Mouse (Mus musculus) MEL (cell line): Measurements from ENCODE around the gene Pde7b.

Experiments used
- CTCF ChIP-seq, 3 experiments: IDR thresholded peaks in 2 of 3; conservative IDR thresholded peaks in 1 of 3; 2 replicates each; pipeline ENCODE4 v1.5.1; 2011 to 2012; ENCODE audit warnings: low read length in 3 of 3, low read depth in 2 of 3, mild to moderate bottlenecking in 2 of 3, improper control_type of control experiment in 1 of 3, inconsistent platforms in 1 of 3, mixed read lengths in 1 of 3, moderate library complexity in 1 of 3; ENCODE audit not compliant: control insufficient read depth in 1 of 3, insufficient read depth in 1 of 3, poor library complexity in 1 of 3, severe bottlenecking in 1 of 3
- E2F4 ChIP-seq: IDR thresholded peaks from 2 replicates; pipeline ENCODE4 v1.6.1; 2011; ENCODE audit warnings: low read depth, low read length, improper control_type of control experiment, borderline replicate concordance
- EP300 ChIP-seq, 2 experiments: IDR thresholded peaks; 2 replicates each; pipeline ENCODE4 v1.6.1; 2011; ENCODE audit warnings: improper control_type of control experiment in 2 of 2, low read length in 2 of 2, low read depth in 1 of 2, mild to moderate bottlenecking in 1 of 2
- JUND ChIP-seq: IDR thresholded peaks from 2 replicates; pipeline ENCODE4 v1.6.1; 2011; ENCODE audit warnings: low read depth, mild to moderate bottlenecking, improper control_type of control experiment, low read length
- MAFK ChIP-seq: IDR thresholded peaks from 2 replicates; pipeline ENCODE4 v1.6.1; 2011; ENCODE audit warnings: low read depth, mild to moderate bottlenecking, low read length, improper control_type of control experiment, borderline replicate concordance
- MAX ChIP-seq: IDR thresholded peaks from 2 replicates; pipeline ENCODE4 v1.6.1; 2011; ENCODE audit warnings: low read length, improper control_type of control experiment
- MEF2A ChIP-seq: IDR thresholded peaks from 2 replicates; pipeline ENCODE4 v1.6.1; 2014; ENCODE audit warnings: low read depth, mild to moderate bottlenecking, inconsistent platforms, low read length, improper control_type of control experiment; ENCODE audit not compliant: poor library complexity, insufficient replicate concordance, severe bottlenecking; ENCODE audit errors: extremely low read depth
- POLR2A ChIP-seq, 2 experiments: IDR thresholded peaks; 2 replicates each; pipeline ENCODE4 v1.6.1; 2011 to 2012; ENCODE audit warnings: low read length in 2 of 2, mild to moderate bottlenecking in 2 of 2, control low read depth in 1 of 2, improper control_type of control experiment in 1 of 2, low read depth in 1 of 2, moderate library complexity in 1 of 2; ENCODE audit not compliant: control insufficient read depth in 1 of 2, insufficient read depth in 1 of 2, poor library complexity in 1 of 2
- POLR2AphosphoS2 ChIP-seq: IDR thresholded peaks from 2 replicates; pipeline ENCODE4 v1.6.1; 2011; ENCODE audit warnings: low read length, improper control_type of control experiment
- RCOR1 ChIP-seq: IDR thresholded peaks from 2 replicates; pipeline ENCODE4 v1.6.1; 2012; ENCODE audit warnings: low read depth, mild to moderate bottlenecking, inconsistent platforms, low read length, improper control_type of control experiment
- SIN3A ChIP-seq: IDR thresholded peaks from 2 replicates; pipeline ENCODE4 v1.6.1; 2012; ENCODE audit warnings: low read length, improper control_type of control experiment, inconsistent platforms

DNA sequence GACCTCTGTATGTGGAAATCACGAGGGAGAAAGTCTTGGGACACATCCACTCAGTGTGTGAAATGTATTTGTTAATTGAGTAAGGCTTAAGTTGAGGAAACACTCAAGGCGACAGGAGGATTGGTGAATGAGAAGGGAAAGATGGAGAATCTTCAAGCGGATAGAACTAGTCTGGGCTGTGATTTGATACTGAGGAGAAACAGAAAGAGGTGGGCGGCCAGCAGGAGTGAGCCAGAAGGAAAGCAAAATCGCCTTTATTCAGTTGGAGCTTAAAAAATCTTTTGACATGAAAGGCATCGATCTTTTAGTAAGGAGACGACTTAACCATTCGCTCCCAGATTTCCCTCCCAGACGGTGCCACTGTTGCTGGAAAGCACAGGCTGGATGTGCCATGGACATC lies 34.9 kb downstream of the Pde7b start:
- no peak for TF ChIP-seq SIN3A
- no peak for TF ChIP-seq JUND
- TF ChIP-seq MAFK = no peak
- TF ChIP-seq MEF2A = no peak
- no peak for TF ChIP-seq CTCF (IDR thresholded peaks at IDR 0.05 in 2 of 3, conservative IDR thresholded peaks at IDR 0.05 in 1 of 3; ENCODE audit: control insufficient read depth in 1 of 3, insufficient read depth in 1 of 3, low read depth in 2 of 3, low read length in 3 of 3, poor library complexity in 1 of 3, severe bottlenecking in 1 of 3)
- no peak for TF ChIP-seq POLR2A (IDR thresholded peaks at IDR 0.05; ENCODE audit: control insufficient read depth in 1 of 2, insufficient read depth in 1 of 2, low read depth in 1 of 2, low read length in 2 of 2, poor library complexity in 1 of 2)
- no peak for TF ChIP-seq MAX
- no peak for TF ChIP-seq RCOR1
- no peak for TF ChIP-seq E2F4
- no peak for TF ChIP-seq POLR2AphosphoS2
- TF ChIP-seq EP300 (IDR thresholded peaks at IDR 0.05; ENCODE audit: low read depth in 1 of 2, low read length in 2 of 2) = no peak
